Mouse (Mus musculus): ENCODE results near the gene Dgkb.

DNA sequence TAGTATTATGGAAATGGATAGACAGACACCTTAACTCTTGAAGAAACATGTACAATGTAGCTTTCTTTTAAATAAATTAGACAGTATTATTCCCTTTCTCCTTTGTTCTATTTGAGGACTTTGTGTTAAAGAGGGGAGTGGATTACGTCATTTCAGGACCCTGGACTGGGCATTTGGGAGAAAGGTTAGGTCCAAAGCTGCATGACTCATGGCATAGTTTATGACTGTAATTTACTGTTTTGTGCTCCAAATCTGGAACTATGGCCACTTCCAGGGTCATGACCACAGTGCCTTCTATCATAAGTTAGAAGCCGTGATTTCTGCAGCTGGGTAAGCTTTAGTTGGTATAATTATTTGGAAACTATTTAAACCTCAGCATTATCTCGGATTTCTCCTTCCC, 294.4 kb downstream of the Dgkb start:
- TF ChIP-seq ZKSCAN1 (IDR thresholded peaks at IDR 0.05; ENCODE audit: borderline replicate concordance, low read depth, low read length) (no peak), CTCF (conservative IDR thresholded peaks at IDR 0.05 in 1 of 2, IDR thresholded peaks at IDR 0.05 in 1 of 2; ENCODE audit: low read depth in 2 of 2, low read length in 2 of 2) (no peak), USF1 (IDR thresholded peaks at IDR 0.05; ENCODE audit: low read depth, low read length) (no peak)
